28 mouse cellular contexts compared by ENCODE assay signal in the genomic region with DNA sequence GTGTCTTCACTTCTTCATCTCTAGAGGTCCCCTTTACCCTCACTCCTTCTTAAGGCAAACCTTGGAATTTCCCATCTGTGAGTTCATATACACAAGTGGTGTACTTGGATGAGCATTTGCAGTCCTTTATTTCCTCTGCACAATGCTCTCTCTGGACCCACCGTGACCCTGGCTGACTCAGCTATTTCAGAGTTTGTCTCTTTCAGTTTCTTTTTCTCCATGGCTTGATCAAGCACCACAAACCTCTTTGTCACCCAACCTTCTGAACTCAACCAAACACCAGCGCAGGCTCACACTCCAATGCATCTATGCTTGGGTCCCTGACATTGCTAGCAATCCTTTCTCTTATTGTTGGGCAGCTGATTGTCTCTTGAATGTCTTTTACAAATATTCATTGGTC.
DNase-seq lines count a peak whose midpoint lies in the region; TF ChIP-seq lines count a peak whose summit lies in the region.
"Had no signal": no experiment of that assay in that cellular context is flagged by ENCODE, and none has a peak within 500 bp of the region (broad histone marks: within the 10 kb centered on the region; RNA-seq: fewer than 3 reads in every experiment).

No protein-coding gene starts in this region.

- DNase-seq in thymus, postnatal 25 days, result peak; percentile 19
- DNase-seq in thymus, postnatal 36 days, result no peak
- peak; percentile 59 for DNase-seq in Muller cell, postnatal 12 days (ENCODE audit: inconsistent ontology term)
- DNase-seq in induced T-regulatory cell, adult 2 months (ENCODE audit: low read depth), result peak; percentile 68
- DNase-seq in layer of hippocampus, adult 2 months (ENCODE audit: low spot score in 2 of 2), result no peak
- DNase-seq in thymus, postnatal 10 days (ENCODE audit: low spot score in 2 of 2), result no peak
- DNase-seq in adrenal gland, postnatal 4 days (ENCODE audit: low spot score in 2 of 2), result no peak
- no peak for DNase-seq in retina, embryonic 14.5 days (ENCODE audit: low spot score)
- DNase-seq: adrenal gland, adult 8-10 months; cerebellum, adult 8-10 months; cerebellum, postnatal 25 days; kidney, adult 18-20 months; kidney, postnatal 25 days; left cerebral cortex, postnatal 4 days; lung, adult 18-20 months; lung, postnatal 4 days; spleen, adult 18-20 months had no signal

- no peak overlapping the region for H3K27ac ChIP-seq in layer of hippocampus, adult 2 months
- H3K27ac ChIP-seq: embryonic facial prominence, embryonic 13.5 days; forebrain, embryonic 10.5 days; forebrain, embryonic 15.5 days; heart, embryonic 10.5 days; heart, embryonic 15.5 days; hindbrain, embryonic 12.5 days; kidney, embryonic 15.5 days; liver, embryonic 12.5 days; midbrain, embryonic 10.5 days; midbrain, embryonic 15.5 days; neural tube, embryonic 15.5 days had no signal

- H3K4me3 ChIP-seq in layer of hippocampus, adult 2 months, result no peak overlapping the region
- H3K4me3 ChIP-seq: embryonic facial prominence, embryonic 13.5 days; forebrain, embryonic 10.5 days; forebrain, embryonic 15.5 days; heart, embryonic 10.5 days; heart, embryonic 15.5 days; hindbrain, embryonic 12.5 days; kidney, embryonic 15.5 days; liver, embryonic 12.5 days; midbrain, embryonic 10.5 days; midbrain, embryonic 15.5 days; neural tube, embryonic 15.5 days had no signal

- TF ChIP-seq CTCF in layer of hippocampus, adult 2 months (conservative IDR thresholded peaks at IDR 0.05), result no peak

Comparison
In these comparisons a context has a peak if more than half of its experiments do, and no peak if none do; other contexts are left out.
1. DNase-seq: peak in thymus, postnatal 25 days (single experiment), Muller cell, postnatal 12 days (single experiment) and induced T-regulatory cell, adult 2 months (single experiment); none in thymus, postnatal 36 days (0 of 2), layer of hippocampus, adult 2 months (0 of 2), thymus, postnatal 10 days (0 of 2), adrenal gland, postnatal 4 days (0 of 2) and retina, embryonic 14.5 days (single experiment).